ENCODE assay signal across 8 mouse cellular contexts in the genomic region with DNA sequence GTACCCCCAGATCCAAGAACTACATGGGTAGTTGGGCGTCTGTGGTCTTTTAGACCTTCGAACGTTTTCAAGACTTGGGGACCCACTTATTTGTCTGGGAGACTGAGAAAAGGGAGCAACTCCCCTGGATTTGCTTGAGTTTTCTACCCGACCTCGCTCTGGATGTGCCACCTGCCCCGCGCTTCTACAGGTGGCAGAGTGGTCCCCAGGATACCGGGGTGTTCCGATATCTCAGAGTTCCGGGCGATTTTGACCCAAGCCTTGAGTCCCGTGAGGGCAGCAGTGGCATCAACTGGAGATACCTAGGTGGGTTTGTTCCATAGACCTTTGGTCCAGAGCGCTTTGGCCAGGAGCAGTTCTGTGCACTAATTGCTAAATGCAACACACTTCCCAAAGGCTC. TPM values are rescaled to one million over a fixed set of nuclear protein-coding genes. Genes with fewer than 3 reads are reported as not detected.
DNase-seq lines count a peak whose midpoint lies in the region; ATAC-seq lines count a peak whose summit lies in the region.

No protein-coding gene starts in this region.

- DNase-seq in kidney, adult 9 months, result peak; percentile 40
- DNase-seq in kidney, adult 11 months, result no peak
- no peak for DNase-seq in embryonic facial prominence, embryonic 11.5 days (ENCODE audit: low spot score)
- DNase-seq in intestine, embryonic 14.5 days (ENCODE audit: low spot score), result no peak
- no peak for DNase-seq in midbrain, embryonic 14.5 days
- no peak for DNase-seq in layer of hippocampus, postnatal 36 days
- no peak for DNase-seq in left cerebral cortex, postnatal 36 days (ENCODE audit: low spot score in 2 of 2)

- intact Hi-C loops in left cerebral cortex, postnatal 36 days (cut with DNase I), result no loop called here

- H3K4me3 ChIP-seq in embryonic facial prominence, embryonic 11.5 days (ENCODE audit: low read depth, low read length), result peak overlapping the region; percentile 42
- H3K4me3 ChIP-seq in intestine, embryonic 14.5 days (ENCODE audit: low read depth, low read length), result peak overlapping the region; percentile 56
- H3K4me3 ChIP-seq in midbrain, embryonic 14.5 days (replicated peaks; ENCODE audit: low read depth, low read length), result peak overlapping the region; percentile 58

- no peak for ATAC-seq in embryonic facial prominence, embryonic 11.5 days (replicated peaks; ENCODE audit: insufficient number of reproducible peaks, low FRiP score, low TSS enrichment, low read depth)
- peak; percentile 14; the same call in 1 of the 2 replicates for ATAC-seq in intestine, embryonic 14.5 days (replicated peaks; ENCODE audit: low FRiP score, low TSS enrichment, low read depth)
- ATAC-seq in midbrain, embryonic 14.5 days (ENCODE audit: low FRiP score, low TSS enrichment), result no peak
- no peak for ATAC-seq in activated CD4-positive, CD25-positive, alpha-beta regulatory T cell, adult 4 months

- H3K4me1 ChIP-seq in embryonic facial prominence, embryonic 11.5 days (ENCODE audit: control insufficient read depth, insufficient read depth, low read length), result no peaks in the 10 kb centered on the region
- H3K4me1 ChIP-seq in intestine, embryonic 14.5 days (replicated peaks; ENCODE audit: control insufficient read depth, insufficient read depth, low read length), result peaks cover 2% of the 10 kb centered on the region; the same call in 1 of the 2 replicates
- 0 out of 2 replicates have a peak, but pooled peaks cover 7% of the 10 kb centered on the region for H3K4me1 ChIP-seq in midbrain, embryonic 14.5 days (ENCODE audit: control insufficient read depth, insufficient read depth, low read length)

- H3K9me3 ChIP-seq in embryonic facial prominence, embryonic 11.5 days (replicated peaks; ENCODE audit: control insufficient read depth, low read length), result no peaks in the 10 kb centered on the region
- H3K9me3 ChIP-seq in intestine, embryonic 14.5 days (ENCODE audit: control insufficient read depth, low read length), result no peaks in the 10 kb centered on the region
- H3K9me3 ChIP-seq in midbrain, embryonic 14.5 days (ENCODE audit: control insufficient read depth, low read length), result no peaks in the 10 kb centered on the region

- WGBS in embryonic facial prominence, embryonic 11.5 days, result 12% methylated on average over 13 of the region's 13 CpGs
- 10% methylated on average over 13 of the region's 13 CpGs for WGBS in intestine, embryonic 14.5 days
- WGBS in midbrain, embryonic 14.5 days, result 10% methylated on average over 13 of the region's 13 CpGs

- no peaks in the 10 kb centered on the region for H3K36me3 ChIP-seq in embryonic facial prominence, embryonic 11.5 days (replicated peaks; ENCODE audit: control insufficient read depth, insufficient read depth, low read depth, low read length)
- peaks cover 11% of the 10 kb centered on the region for H3K36me3 ChIP-seq in intestine, embryonic 14.5 days (ENCODE audit: control insufficient read depth, insufficient read depth, low read length)
- H3K36me3 ChIP-seq in midbrain, embryonic 14.5 days (ENCODE audit: control insufficient read depth, insufficient read depth, low read length), result no peaks in the 10 kb centered on the region

- H3K4me2 ChIP-seq in embryonic facial prominence, embryonic 11.5 days (ENCODE audit: low read depth, low read length), result peak overlapping the region; percentile 77
- H3K4me2 ChIP-seq in intestine, embryonic 14.5 days (ENCODE audit: low read length), result peak overlapping the region; percentile 81
- peak overlapping the region; percentile 97 for H3K4me2 ChIP-seq in midbrain, embryonic 14.5 days (ENCODE audit: low read length)

- no peaks in the 10 kb centered on the region for H3K27me3 ChIP-seq in embryonic facial prominence, embryonic 11.5 days (ENCODE audit: control insufficient read depth, insufficient read depth, low read length)
- no peaks in the 10 kb centered on the region for H3K27me3 ChIP-seq in intestine, embryonic 14.5 days (replicated peaks; ENCODE audit: control insufficient read depth, insufficient read depth, low read length)
- H3K27me3 ChIP-seq in midbrain, embryonic 14.5 days (ENCODE audit: control insufficient read depth, insufficient read depth, low read length), result peaks cover 5% of the 10 kb centered on the region; the same call in 1 of the 2 replicates

- H3K9ac ChIP-seq in embryonic facial prominence, embryonic 11.5 days (replicated peaks; ENCODE audit: low read length), result no peak overlapping the region
- H3K9ac ChIP-seq in intestine, embryonic 14.5 days (ENCODE audit: low read length), result peak overlapping the region; percentile 42
- H3K9ac ChIP-seq in midbrain, embryonic 14.5 days (replicated peaks; ENCODE audit: low read length), result peak overlapping the region; percentile 54; the same call in 1 of the 2 replicates

- no peak overlapping the region for H3K27ac ChIP-seq in embryonic facial prominence, embryonic 11.5 days (replicated peaks; ENCODE audit: low read depth, low read length)
- H3K27ac ChIP-seq in intestine, embryonic 14.5 days (ENCODE audit: low read depth), result no peak overlapping the region
- H3K27ac ChIP-seq in midbrain, embryonic 14.5 days (replicated peaks; ENCODE audit: low read depth, low read length), result no peak overlapping the region

RNA-seq across cellular contexts. Expression of gene Ppfibp2, which starts 0.4 kb away (rescaled TPM):
- polyA plus RNA-seq in embryonic facial prominence, embryonic 11.5 days (2014; fragmentation: Nextera tagmentation; extraction: Ambion mirVana), result 17.8 and 19.2 TPM in 2 replicates
- polyA plus RNA-seq in intestine, embryonic 14.5 days (2014; fragmentation: Nextera tagmentation; extraction: Ambion mirVana), result 11.2 and 12.8 TPM in 2 replicates
- polyA plus RNA-seq in midbrain, embryonic 14.5 days (2014; fragmentation: Nextera tagmentation; extraction: Ambion mirVana), result 0.46 and 1.0 TPM in 2 replicates
- polyA plus RNA-seq in activated CD4-positive, CD25-positive, alpha-beta regulatory T cell, adult 4 months (2017; shearing (Covaris generic)), result under 1 TPM; 0.31 to 0.44 TPM
- total RNA-seq in layer of hippocampus, postnatal 36 days (2021), result 1 to 10 TPM; 6.7 to 6.8 TPM
- 1 to 10 TPM; 5.2 to 7.0 TPM for total RNA-seq in left cerebral cortex, postnatal 36 days (2021)

RNA-seq across cellular contexts. Expression of gene Olfml1, which starts 28.2 kb away (rescaled TPM):
- polyA plus RNA-seq in embryonic facial prominence, embryonic 11.5 days (2014; fragmentation: Nextera tagmentation; extraction: Ambion mirVana), result 21.5 and 23.8 TPM in 2 replicates
- polyA plus RNA-seq in intestine, embryonic 14.5 days (2014; fragmentation: Nextera tagmentation; extraction: Ambion mirVana), result 18.6 and 24.3 TPM in 2 replicates
- polyA plus RNA-seq in midbrain, embryonic 14.5 days (2014; fragmentation: Nextera tagmentation; extraction: Ambion mirVana), result 0.16 and 1.4 TPM in 2 replicates
- not detected for polyA plus RNA-seq in activated CD4-positive, CD25-positive, alpha-beta regulatory T cell, adult 4 months (2017; shearing (Covaris generic))
- 10 to 100 TPM; 12.5 to 13.2 TPM for total RNA-seq in layer of hippocampus, postnatal 36 days (2021)
- 10 to 100 TPM in 1 of 2 experiments, 1 to 10 TPM in 1; 9.2 to 11.2 TPM for total RNA-seq in left cerebral cortex, postnatal 36 days (2021)

RNA-seq across cellular contexts. Expression of gene 5330417H12Rik, which starts 29.5 kb away (rescaled TPM):
- polyA plus RNA-seq in embryonic facial prominence, embryonic 11.5 days (2014; fragmentation: Nextera tagmentation; extraction: Ambion mirVana), result not detected in 2 replicates
- polyA plus RNA-seq in intestine, embryonic 14.5 days (2014; fragmentation: Nextera tagmentation; extraction: Ambion mirVana), result not detected in 2 replicates
- polyA plus RNA-seq in midbrain, embryonic 14.5 days (2014; fragmentation: Nextera tagmentation; extraction: Ambion mirVana), result not detected in 2 replicates
- polyA plus RNA-seq in activated CD4-positive, CD25-positive, alpha-beta regulatory T cell, adult 4 months (2017; shearing (Covaris generic)), result not detected
- total RNA-seq in layer of hippocampus, postnatal 36 days (2021), result not detected
- not detected for total RNA-seq in left cerebral cortex, postnatal 36 days (2021)
